Mouse (Mus musculus) testis, adult 2 months (tissue): ENCODE measurements at regions not wholly inside any gene's neighbourhood (a gene's known extent, or its start where the extent isn't known, plus 50 kb on each side); places are given as distances from the start of the nearest gene placed in this dataset.

ENCODE experiments used
- H3K27ac ChIP-seq: fragments of 200-500 bp; 2 replicates; pipeline ENCODE4 v1.5.1; 2012; ENCODE audit warnings: low read depth, low read length; ENCODE audit not compliant: control insufficient read depth, insufficient read depth
- H3K27me3 ChIP-seq: fragments of 200-500 bp; 2 replicates; pipeline ENCODE4 v1.6.1; 2012; ENCODE audit warnings: mild to moderate bottlenecking, low read length, moderate library complexity; ENCODE audit not compliant: control insufficient read depth, insufficient read depth
- H3K36me3 ChIP-seq: fragments of 200-500 bp; 2 replicates; pipeline ENCODE4 v1.6.1; 2012; ENCODE audit warnings: mild to moderate bottlenecking, low read length; ENCODE audit not compliant: control insufficient read depth, insufficient read depth
- H3K4me1 ChIP-seq: fragments of 200-500 bp; 2 replicates; pipeline ENCODE4 v1.6.1; 2012; ENCODE audit warnings: low read length; ENCODE audit not compliant: control insufficient read depth, insufficient read depth
- H3K4me3 ChIP-seq: fragments of 200-500 bp; 2 replicates; pipeline ENCODE4 v1.5.1; 2012; ENCODE audit warnings: low read depth, mild to moderate bottlenecking, low read length, moderate library complexity, mixed read lengths; ENCODE audit not compliant: control insufficient read depth
- CTCF ChIP-seq: fragments of 200-500 bp; IDR thresholded peaks from 2 replicates; pipeline ENCODE4 v1.5.1; 2012; ENCODE audit warnings: low read depth, mild to moderate bottlenecking, inconsistent platforms, low read length, moderate library complexity; ENCODE audit not compliant: control insufficient read depth, insufficient read depth, insufficient replicate concordance
- POLR2A ChIP-seq: fragments of 200-500 bp; IDR thresholded peaks from 2 replicates; pipeline ENCODE4 v1.6.1; 2012; ENCODE audit warnings: low read depth, mild to moderate bottlenecking, inconsistent platforms, low read length, moderate library complexity; ENCODE audit not compliant: control insufficient read depth

- TF ChIP-seq POLR2A (no peak), CTCF (no peak)
- H3K4me1 ChIP-seq = no peaks in the 10 kb centered on the region
- no peak overlapping the region for H3K4me3 ChIP-seq
- H3K36me3 ChIP-seq = no peaks in the 10 kb centered on the region
- H3K27ac ChIP-seq = no peak overlapping the region
- H3K27me3 ChIP-seq = no peaks in the 10 kb centered on the region
Measured at GRCm38 (mm10) chr6:99940118-99940517, 213.9 kb upstream of the Prok2 start.

- Histone ChIP-seq H3K36me3 (no peaks in the 10 kb centered on the region), H3K27me3 (no peaks in the 10 kb centered on the region), H3K4me1 (no peaks in the 10 kb centered on the region), H3K27ac (no peak overlapping the region), H3K4me3 (no peak overlapping the region)
- TF ChIP-seq POLR2A (no peak), CTCF (no peak)
Measured at GRCm38 (mm10) chr6:99939382-99939781, 213.2 kb upstream of the Prok2 start.

- Histone ChIP-seq H3K27ac (no peak overlapping the region), H3K4me1 (no peaks in the 10 kb centered on the region), H3K4me3 (no peak overlapping the region), H3K36me3 (no peaks in the 10 kb centered on the region), H3K27me3 (no peaks in the 10 kb centered on the region)
- TF ChIP-seq CTCF (no peak), POLR2A (no peak)
Measured at GRCm38 (mm10) chr6:99938949-99939348, 212.8 kb upstream of the Prok2 start.

- no peak for TF ChIP-seq POLR2A
- no peak for TF ChIP-seq CTCF
- Histone ChIP-seq H3K36me3 (no peaks in the 10 kb centered on the region), H3K27me3 (no peaks in the 10 kb centered on the region), H3K27ac (no peak overlapping the region), H3K4me3 (no peak overlapping the region), H3K4me1 (no peaks in the 10 kb centered on the region)
Measured at GRCm38 (mm10) chr6:99936716-99937115, 210.5 kb upstream of the Prok2 start.

GRCm38 (mm10) chr6:99935373-99935772, 209.2 kb upstream of the Prok2 start:
- Histone ChIP-seq H3K4me1 (no peaks in the 10 kb centered on the region), H3K4me3 (no peak overlapping the region), H3K27me3 (no peaks in the 10 kb centered on the region), H3K36me3 (no peaks in the 10 kb centered on the region), H3K27ac (no peak overlapping the region)
- TF ChIP-seq POLR2A (no peak), CTCF (no peak)

- H3K27me3 ChIP-seq = no peaks in the 10 kb centered on the region
- no peak overlapping the region for H3K27ac ChIP-seq
- H3K4me1 ChIP-seq = no peaks in the 10 kb centered on the region
- no peak for TF ChIP-seq POLR2A
- H3K36me3 ChIP-seq = no peaks in the 10 kb centered on the region
- H3K4me3 ChIP-seq = no peak overlapping the region
Measured at GRCm38 (mm10) chr6:99934394-99934793, 208.2 kb upstream of the Prok2 start.

GRCm38 (mm10) chr6:99933404-99933803, 207.2 kb upstream of the Prok2 start:
- no peak overlapping the region for H3K27ac ChIP-seq
- H3K36me3 ChIP-seq = no peaks in the 10 kb centered on the region
- no peak overlapping the region for H3K4me3 ChIP-seq
- no peaks in the 10 kb centered on the region for H3K27me3 ChIP-seq
- TF ChIP-seq CTCF (no peak), POLR2A (no peak)
- no peaks in the 10 kb centered on the region for H3K4me1 ChIP-seq

- Histone ChIP-seq H3K27ac (no peak overlapping the region), H3K27me3 (no peaks in the 10 kb centered on the region), H3K36me3 (no peaks in the 10 kb centered on the region), H3K4me1 (no peaks in the 10 kb centered on the region), H3K4me3 (no peak overlapping the region)
- TF ChIP-seq POLR2A (no peak), CTCF (no peak)
Measured at GRCm38 (mm10) chr6:99932923-99933322, 206.7 kb upstream of the Prok2 start.
